Mouse (Mus musculus) megakaryocyte, embryonic 14.5 days (primary cell): Measurements from ENCODE around the gene Cmklr1.

ENCODE experiments used
- FLI1 ChIP-seq: IDR thresholded peaks from 2 replicates; pipeline ENCODE4 v1.6.1; 2012; ENCODE audit warnings: low read length, inconsistent platforms, mixed read lengths
- GATA1 ChIP-seq: IDR thresholded peaks from 3 replicates; pipeline ENCODE4 v1.6.1; 2012; ENCODE audit warnings: mixed read lengths, low read length, inconsistent platforms, borderline replicate concordance

- no peak for TF ChIP-seq FLI1
- TF ChIP-seq GATA1 = no peak
Observed at GRCm38 (mm10) chr5:113634024-113634651, 16.1 kb downstream of the Cmklr1 start.
